Mouse (Mus musculus) heart, postnatal 36 days (tissue): ENCODE data around the gene Grtp1. TPM values are rescaled to one million over a fixed set of nuclear protein-coding genes. Genes with fewer than 3 reads are reported as not detected.

Experiments used
- DNase-seq, 2 experiments: peaks; one replicate each; pipeline ENCODE4 v3.0.0; 2021 to 2022
- intact Hi-C: fragments of 180-260 bp; cut with DNase I; formaldehyde crosslinking; loops from one replicate; pipeline ENCODE4 v1.15.1; 2025
- microRNA-seq, 2 experiments: library from miRNA; unstranded; fragments of <30 nt; microRNA quantifications; one replicate each; pipeline ENCODE4 v1.2.0; 2021; ENCODE audit warnings: borderline number of aligned reads in 2 of 2
- total RNA-seq, 2 experiments: library from RNA; stranded (reverse); gene quantifications; 2 replicates each; pipeline ENCODE4 v1.2.3; 2021

Gene Grtp1
- total RNA-seq, 2 experiments from 2014 or later: 4.8 to 4.9 TPM

DNA sequence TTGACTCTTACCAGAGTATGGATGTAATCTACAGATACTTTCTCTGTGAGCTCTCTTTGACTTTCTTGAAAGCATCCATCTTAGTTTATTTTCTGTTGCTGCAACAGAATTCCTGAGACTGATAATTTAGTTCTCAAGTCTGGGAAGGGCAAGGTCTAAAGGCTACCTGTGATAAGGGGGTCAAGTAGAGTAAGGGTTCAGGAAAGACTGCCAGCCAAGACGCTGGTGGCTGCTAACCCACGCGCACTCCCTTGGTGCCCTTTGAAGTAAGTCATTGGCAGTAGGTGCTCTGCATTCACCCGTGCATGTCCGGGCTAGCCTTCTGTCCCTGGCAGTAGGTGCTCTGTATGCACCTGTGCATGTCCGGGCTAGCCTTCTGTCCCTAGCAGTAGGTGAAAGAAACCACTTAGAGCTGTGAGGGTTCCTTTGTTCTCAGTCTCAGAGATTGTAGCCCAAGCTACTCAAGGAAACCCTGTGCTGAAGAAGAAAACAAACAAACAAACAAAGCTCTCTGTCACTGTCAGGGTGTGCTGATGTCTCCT, 60.7 kb downstream of the Grtp1 start:
- no peak for DNase-seq
- intact Hi-C loops: loop anchor here (5.0 kb wide), 1 partner anchor 118 kb away; no protein-coding TSS in a partner anchor

- intact Hi-C loops: loop anchor here (2.0 kb wide), 1 partner anchor 81 kb away; no protein-coding TSS in a partner anchor
- peak; percentile 50 to 69 for DNase-seq
Observed at GRCm38 (mm10) chr8:13132220-13132619, 68.2 kb downstream of the Grtp1 start.

GRCm38 (mm10) chr8:13124897-13125296, 75.5 kb downstream of the Grtp1 start:
- DNase-seq: no peak
- intact Hi-C loops: loop anchor here (5.0 kb wide), 1 partner anchor 137 kb away; no protein-coding TSS in a partner anchor

DNA sequence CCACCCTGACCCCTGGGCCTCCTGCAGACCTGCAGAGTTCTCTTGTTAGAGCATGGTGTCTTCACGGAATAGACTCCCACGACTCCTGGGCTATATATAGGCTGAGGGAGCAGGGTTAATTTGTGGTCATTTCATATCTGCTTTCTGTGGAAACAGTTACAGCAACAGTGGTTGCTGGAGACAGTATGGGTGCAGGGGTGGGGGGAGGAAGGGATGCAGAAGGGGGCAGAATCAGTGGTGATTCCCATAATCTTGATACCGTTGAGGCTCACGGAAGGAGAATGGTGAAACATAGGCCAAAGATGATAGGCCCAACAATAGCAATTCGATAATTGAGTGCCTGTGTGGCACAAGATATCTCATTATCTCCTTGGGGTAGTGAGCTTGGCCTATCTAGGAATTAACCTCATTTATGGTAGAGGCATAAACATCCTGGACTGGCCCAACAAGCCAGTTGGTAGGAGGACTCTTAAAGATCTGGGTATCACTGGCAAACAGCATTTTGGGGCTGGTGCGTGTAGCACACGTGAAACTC, 77.5 kb downstream of the Grtp1 start:
- no peak for DNase-seq
- intact Hi-C loops: loop anchor here (5.0 kb wide), 1 partner anchor 139 kb away; no protein-coding TSS in a partner anchor

Small RNA genes within 50 kb of the gene (microRNA-seq; reads per million reads assigned to microRNA genes)
- 45.1 to 66.5 reads per million in 2 experiments for gene Mir1968
- gene Mir7065: 0 to 0.67 reads per million in 2 experiments

Other genes with a start within 250 kb of the Grtp1 start
- under 1 TPM; 0.19 to 0.35 TPM for gene F7, start 174.6 kb downstream of the Grtp1 start, total RNA-seq
- under 1 TPM; 0.46 to 0.58 TPM for gene F10, start 163.3 kb downstream of the Grtp1 start, total RNA-seq
- gene Proz, start 139.7 kb downstream of the Grtp1 start, total RNA-seq: not detected
- gene Pcid2, start 95.2 kb downstream of the Grtp1 start, total RNA-seq: 10 to 100 TPM in 1 of 2 experiments, 1 to 10 TPM in 1; 7.5 to 11.0 TPM
- 10 to 100 TPM; 77.2 to 81.4 TPM for gene Cul4a, start 95.0 kb downstream of the Grtp1 start, total RNA-seq
- gene Lamp1, start 41.5 kb downstream of the Grtp1 start, total RNA-seq: 100 to 1,000 TPM; 403 to 406 TPM
- 100 to 1,000 TPM; 573 to 582 TPM for gene Adprhl1, start 53.5 kb upstream of the Grtp1 start, total RNA-seq
- gene Dcun1d2, start 87.5 kb upstream of the Grtp1 start, total RNA-seq: 10 to 100 TPM; 49.1 to 58.1 TPM
- gene Tmco3, start 87.6 kb upstream of the Grtp1 start, total RNA-seq: 10 to 100 TPM; 29.4 to 29.7 TPM
- 10 to 100 TPM; 32.3 to 35.0 TPM for gene Tfdp1, start 138.1 kb upstream of the Grtp1 start, total RNA-seq
- not detected for gene Atp4b, start 196.2 kb upstream of the Grtp1 start, total RNA-seq
- gene Grk1, start 204.5 kb upstream of the Grtp1 start, total RNA-seq: not detected
- 1 to 10 TPM; 6.3 to 6.7 TPM for gene Tmem255b, start 234.6 kb upstream of the Grtp1 start, total RNA-seq